ENCODE assay signal across 27 mouse cellular contexts in the genomic region with DNA sequence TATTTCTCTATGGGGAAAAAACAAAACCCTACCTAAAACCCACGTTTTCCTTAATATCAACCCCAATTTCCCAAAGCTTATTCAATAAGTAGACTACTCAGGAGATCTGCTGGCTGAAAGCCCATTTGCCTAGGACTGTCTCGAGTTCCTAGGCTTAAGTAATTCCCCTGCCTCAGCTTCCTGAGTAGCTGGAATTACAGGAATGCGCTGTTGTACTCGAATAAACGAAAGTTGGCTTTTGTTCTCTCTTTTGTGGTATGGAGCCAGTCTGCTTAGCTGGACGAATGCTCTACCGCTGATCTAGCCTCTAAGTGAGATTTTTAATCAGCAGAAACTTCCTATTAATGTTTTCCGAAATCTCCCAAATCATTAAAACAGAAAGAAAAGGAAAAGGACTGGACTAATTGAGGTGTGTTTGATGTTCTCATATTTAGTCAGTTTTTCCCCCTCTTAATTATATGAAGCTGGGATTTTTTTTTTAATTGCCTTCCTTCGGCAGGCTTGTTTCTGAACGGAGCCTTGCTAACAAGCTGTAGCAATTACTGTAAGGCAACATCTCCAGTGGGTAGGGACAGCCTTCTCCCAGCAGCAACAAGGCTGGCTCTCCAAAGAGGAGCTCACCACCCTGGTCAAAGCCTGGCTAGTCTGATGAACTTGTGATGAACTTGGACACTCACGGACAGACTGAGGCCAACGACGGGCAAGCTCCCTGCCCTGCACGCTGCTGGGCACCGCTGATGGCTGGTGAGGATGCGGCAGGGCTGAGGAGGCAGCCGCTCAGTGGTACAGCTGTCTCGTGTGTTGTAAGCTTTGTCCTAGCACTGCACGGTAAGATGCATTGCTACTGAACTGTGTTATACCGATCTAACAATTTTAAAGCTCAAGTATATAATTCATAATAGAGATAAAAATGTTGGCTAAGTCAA. TPM values are rescaled to one million over a fixed set of nuclear protein-coding genes. Genes with fewer than 3 reads are reported as not detected.
A peak's percentile ranks its signal among the peaks of the same experiment; 100 is the strongest.
DNase-seq lines count a peak whose midpoint lies in the region; ATAC-seq and TF ChIP-seq lines count a peak whose summit lies in the region.
"Had no signal": no experiment of that assay in that cellular context is flagged by ENCODE, and none has a peak within 500 bp of the region (broad histone marks: within the 10 kb centered on the region; RNA-seq: fewer than 3 reads in every experiment).

No protein-coding gene starts in this region.

- 0 out of 2 replicates have a peak overlapping the region, but pooled peaks have one; percentile 16 for H3K9ac ChIP-seq in forebrain, embryonic 13.5 days
- H3K9ac ChIP-seq: embryonic facial prominence, embryonic 13.5 days had no signal

- peak; percentile 78 for ATAC-seq in Patski
- ATAC-seq in forebrain, embryonic 13.5 days, result no peak
- ATAC-seq: activated CD4-positive, CD25-positive, alpha-beta regulatory T cell, adult 4 months had no signal

- POLR2A ChIA-PET in Patski (lab: Charles Lee), result no interaction called here

- peaks cover 4% of the 10 kb centered on the region; the same call in 1 of the 2 replicates for H3K4me1 ChIP-seq in forebrain, embryonic 13.5 days

- in situ Hi-C loops in Patski (cut with MboI; ENCODE audit: low pct_unique_long_range_greater_than_20kb), result no loop called here

- H3K36me3 ChIP-seq in forebrain, embryonic 13.5 days (ENCODE audit: poor library complexity, severe bottlenecking), result peaks cover 28% of the 10 kb centered on the region

- H3K4me2 ChIP-seq in forebrain, embryonic 13.5 days, result peak overlapping the region; percentile 28
- H3K4me2 ChIP-seq: embryonic facial prominence, embryonic 13.5 days had no signal

- CTCF ChIA-PET in Patski (lab: Charles Lee), result interaction anchor here (1.3 to 1.9 kb wide), 4 partner anchors 10 to 151 kb away, joined by 4 to 5 read pairs (median 4); no protein-coding TSS in a partner anchor

- DNase-seq in gastrocnemius, postnatal 25 days, result peak; percentile 62
- DNase-seq in gastrocnemius, adult 8-10 months (ENCODE audit: low spot score in 2 of 2), result no peak
- DNase-seq in 3T3-L1 (ENCODE audit: low read depth, low spot score) (peak; percentile 63), Patski (ENCODE audit: low read depth, low spot score) (no peak)
- no peak for DNase-seq in ovary, postnatal 10 days (ENCODE audit: low spot score)
- no peak for DNase-seq in lung, postnatal 10 days
- no peak for DNase-seq in cerebellum, postnatal 25 days
- DNase-seq: adrenal gland, postnatal 36 days; cerebellum, adult 11 months; heart, postnatal 4 days; lung, adult 2 months; midbrain, embryonic 14.5 days; thymus, adult 18-20 months had no signal

- TF ChIP-seq CTCF in Patski (IDR thresholded peaks at IDR 0.05), result no peak

- no peaks in the 10 kb centered on the region for H3K27me3 ChIP-seq in Patski
- H3K27me3 ChIP-seq in forebrain, embryonic 13.5 days, result no peaks in the 10 kb centered on the region
- H3K27me3 ChIP-seq: embryonic facial prominence, embryonic 13.5 days had no signal

- no peaks in the 10 kb centered on the region for H3K9me3 ChIP-seq in forebrain, embryonic 13.5 days (replicated peaks)
- H3K9me3 ChIP-seq: embryonic facial prominence, embryonic 13.5 days had no signal

- no peak overlapping the region for H3K4me3 ChIP-seq in forebrain, embryonic 13.5 days
- H3K4me3 ChIP-seq: embryonic facial prominence, embryonic 13.5 days; layer of hippocampus, adult 2 months had no signal

- no peak overlapping the region; the same call in 1 of the 2 replicates for H3K27ac ChIP-seq in forebrain, embryonic 13.5 days
- H3K27ac ChIP-seq: embryonic facial prominence, embryonic 13.5 days; layer of hippocampus, adult 2 months had no signal

- 40% methylated on average over 20 of the region's 20 CpGs for WGBS in forebrain, embryonic 13.5 days

RNA-seq across cellular contexts. Expression of a gene that starts 35.9 kb away (rescaled TPM):
- total RNA-seq in gastrocnemius, postnatal 25 days (2021), result 1 to 10 TPM; 4.8 to 4.9 TPM
- 1 to 10 TPM; 4.3 to 8.2 (median 5.7) TPM for total RNA-seq in gastrocnemius, adult 8-10 months (2022)
- polyA plus RNA-seq in Patski (2021), result 24.7 TPM
- polyA plus RNA-seq in forebrain, embryonic 13.5 days (2015; fragmentation: Nextera tagmentation; extraction: Ambion mirVana), result 1.9 and 2.4 TPM in 2 replicates

RNA-seq across cellular contexts. Expression of a gene that starts 43.9 kb away (rescaled TPM):
- 100 to 1,000 TPM in 1 of 2 experiments, 10 to 100 TPM in 1; 93.2 to 126 TPM for total RNA-seq in gastrocnemius, postnatal 25 days (2021)
- total RNA-seq in gastrocnemius, adult 8-10 months (2022), result 100 to 1,000 TPM; 136 to 186 (median 155) TPM
- polyA plus RNA-seq in Patski (2021), result 26.8 TPM
- polyA plus RNA-seq in forebrain, embryonic 13.5 days (2015; fragmentation: Nextera tagmentation; extraction: Ambion mirVana), result 11.1 and 14.0 TPM in 2 replicates

RNA-seq across cellular contexts. Expression of a gene that starts 43.9 kb away (rescaled TPM):
- total RNA-seq in gastrocnemius, postnatal 25 days (2021), result not detected
- not detected for total RNA-seq in gastrocnemius, adult 8-10 months (2022)
- polyA plus RNA-seq in Patski (2021), result not detected
- polyA plus RNA-seq in forebrain, embryonic 13.5 days (2015; fragmentation: Nextera tagmentation; extraction: Ambion mirVana), result not detected in 2 replicates
- total RNA-seq: adrenal gland, postnatal 36 days; common myeloid progenitor, adult 5-6 weeks; G1E; heart, postnatal 4 days; layer of hippocampus, adult 2 months; liver, adult 2 months; megakaryocyte progenitor cell, adult 5-6 weeks had no signal
- polyA plus RNA-seq: activated CD4-positive, CD25-positive, alpha-beta regulatory T cell, adult 4 months; C2C12; embryonic facial prominence, embryonic 13.5 days; G1E; gonadal fat pad, adult 2 months; intestine, embryonic 14.5 days; kidney, embryonic 16.5 days; liver, adult 2 months; lung, adult 2 months; midbrain, embryonic 14.5 days; small intestine, adult 2 months; urinary bladder, adult 2 months had no signal

RNA-seq across cellular contexts. Expression of a gene that starts 46.9 kb away (rescaled TPM):
- total RNA-seq in gastrocnemius, postnatal 25 days (2021), result not detected
- not detected for total RNA-seq in gastrocnemius, adult 8-10 months (2022)
- 0.01 TPM for polyA plus RNA-seq in Patski (2021)
- polyA plus RNA-seq in forebrain, embryonic 13.5 days (2015; fragmentation: Nextera tagmentation; extraction: Ambion mirVana), result 3.4 and 4.6 TPM in 2 replicates
- total RNA-seq: common myeloid progenitor, adult 5-6 weeks; G1E; heart, postnatal 4 days; liver, adult 2 months; megakaryocyte progenitor cell, adult 5-6 weeks had no signal
- polyA plus RNA-seq: C2C12; G1E; kidney, embryonic 16.5 days; liver, adult 2 months had no signal

RNA-seq across cellular contexts. Expression of a gene that starts 52.5 kb away (rescaled TPM):
- total RNA-seq in gastrocnemius, postnatal 25 days (2021), result 10 to 100 TPM; 10.9 to 14.8 TPM
- total RNA-seq in gastrocnemius, adult 8-10 months (2022), result 10 to 100 TPM; 10.9 to 16.8 (median 11.0) TPM
- polyA plus RNA-seq in Patski (2021), result 14.4 TPM
- 0.85 and 1.2 TPM in 2 replicates for polyA plus RNA-seq in forebrain, embryonic 13.5 days (2015; fragmentation: Nextera tagmentation; extraction: Ambion mirVana)

Comparison
In these comparisons a context has a peak if more than half of its experiments do, and no peak if none do; other contexts are left out.
1. DNase-seq: peak in gastrocnemius, postnatal 25 days (single experiment) and 3T3-L1 (single experiment); none in gastrocnemius, adult 8-10 months (0 of 2), Patski (single experiment), ovary, postnatal 10 days (single experiment), lung, postnatal 10 days (single experiment) and cerebellum, postnatal 25 days (0 of 2).